Mouse (Mus musculus): ENCODE data around the gene Mpzl1.

Mpzl1 gene

GRCm38 (mm10) chr1:165655482-165655881, 21.1 kb upstream of the Mpzl1 start:
- no peak for DNase-seq (ENCODE audit: low read depth, low spot score)

GRCm38 (mm10) chr1:165655022-165655421, 20.7 kb upstream of the Mpzl1 start:
- DNase-seq (ENCODE audit: low read depth, low spot score), result no peak

GRCm38 (mm10) chr1:165653126-165653885, 19.0 kb upstream of the Mpzl1 start:
- DNase-seq (ENCODE audit: low read depth, low spot score), result no peak

GRCm38 (mm10) chr1:165652507-165652906, 18.2 kb upstream of the Mpzl1 start:
- DNase-seq (ENCODE audit: low read depth, low spot score), result no peak

- no peak for DNase-seq (ENCODE audit: low read depth, low spot score)
Observed at GRCm38 (mm10) chr1:165651158-165651557, 16.8 kb upstream of the Mpzl1 start.

- DNase-seq (ENCODE audit: low read depth, low spot score), result no peak
Observed at GRCm38 (mm10) chr1:165645102-165645501, 10.8 kb upstream of the Mpzl1 start.

- no peak for DNase-seq (ENCODE audit: low read depth, low spot score)
Observed at GRCm38 (mm10) chr1:165643735-165644134, 9.4 kb upstream of the Mpzl1 start.

- peak; percentile 13 for DNase-seq (ENCODE audit: low read depth, low spot score)
Observed at GRCm38 (mm10) chr1:165642780-165643311, 8.5 kb upstream of the Mpzl1 start.

- peak; percentile 74 for DNase-seq (ENCODE audit: low read depth, low spot score)
Observed at GRCm38 (mm10) chr1:165641786-165642771, 7.7 kb upstream of the Mpzl1 start.

- peak; percentile 74 for DNase-seq (ENCODE audit: low read depth, low spot score)
Observed at GRCm38 (mm10) chr1:165641271-165641771, 7.0 kb upstream of the Mpzl1 start.

GRCm38 (mm10) chr1:165636289-165636688, 2.0 kb upstream of the Mpzl1 start:
- DNase-seq (ENCODE audit: low read depth, low spot score), result no peak

GRCm38 (mm10) chr1:165635055-165635897, 938 bp upstream of the Mpzl1 start:
- DNase-seq (ENCODE audit: low read depth, low spot score), result no peak

- DNase-seq (ENCODE audit: low read depth, low spot score), result no peak
Observed at GRCm38 (mm10) chr1:165633345-165633744, 993 bp downstream of the Mpzl1 start.

- no peak for DNase-seq (ENCODE audit: low read depth, low spot score)
Observed at GRCm38 (mm10) chr1:165631136-165631535, 3.2 kb downstream of the Mpzl1 start.

GRCm38 (mm10) chr1:165629975-165630374, 4.4 kb downstream of the Mpzl1 start:
- no peak for DNase-seq (ENCODE audit: low read depth, low spot score)

- DNase-seq (ENCODE audit: low read depth, low spot score), result no peak
Observed at GRCm38 (mm10) chr1:165628603-165629002, 5.7 kb downstream of the Mpzl1 start.

- DNase-seq (ENCODE audit: low read depth, low spot score), result no peak
Observed at GRCm38 (mm10) chr1:165625896-165626295, 8.4 kb downstream of the Mpzl1 start.

- DNase-seq (ENCODE audit: low read depth, low spot score), result no peak
Observed at GRCm38 (mm10) chr1:165625058-165625457, 9.3 kb downstream of the Mpzl1 start.

- no peak for DNase-seq (ENCODE audit: low read depth, low spot score)
Observed at GRCm38 (mm10) chr1:165618201-165618624, 16.1 kb downstream of the Mpzl1 start.

- no peak for DNase-seq (ENCODE audit: low read depth, low spot score)
Observed at GRCm38 (mm10) chr1:165617166-165617891, 17.0 kb downstream of the Mpzl1 start.

Data from c-Kit-negative CD71-positive TER-119-positive erythroid progenitor cells, embryonic 14.5 days (primary cell).